Mouse (Mus musculus): ENCODE measurements around the gene Cdk19. TPM values are rescaled to one million over a fixed set of nuclear protein-coding genes. Genes with fewer than 3 reads are reported as not detected.

The Cdk19 gene
- polyA plus RNA-seq, 1 experiment from 2014 or later, result 10.3 TPM

DNA sequence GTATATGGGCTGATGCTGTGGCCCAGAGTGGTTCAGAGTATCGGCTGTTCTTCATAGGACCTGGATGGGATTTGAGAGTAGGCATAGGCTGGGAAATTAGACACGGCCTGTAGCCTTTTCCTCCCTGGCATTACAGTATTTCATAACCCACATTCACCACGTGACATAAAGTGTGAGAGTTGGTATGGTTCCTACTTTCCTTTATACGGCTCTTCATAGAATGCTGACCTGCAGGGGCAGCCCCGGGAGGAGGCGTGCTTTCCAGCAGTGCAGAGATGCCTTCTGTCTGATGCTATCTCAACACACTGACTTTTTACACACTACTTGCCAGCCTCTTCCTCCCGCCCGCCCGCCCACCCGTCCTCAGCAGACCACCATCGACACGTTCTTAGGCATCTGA lies 96.0 kb downstream of the Cdk19 start:
- Histone ChIP-seq H3K4me1 (replicated peaks) (no peaks in the 10 kb centered on the region), H3K4me3 (replicated peaks) (no peak overlapping the region), H3K9me3 (no peaks in the 10 kb centered on the region), H3K4me2 (replicated peaks) (no peak overlapping the region), H3K36me3 (peaks cover 5% of the 10 kb centered on the region; the same call in 1 of the 2 replicates), H3K27ac (no peak overlapping the region), H3K27me3 (no peaks in the 10 kb centered on the region), H3K9ac (replicated peaks) (no peak overlapping the region)
- 87% methylated on average over 12 of the region's 12 CpGs for WGBS
- ATAC-seq, result no peak

DNA sequence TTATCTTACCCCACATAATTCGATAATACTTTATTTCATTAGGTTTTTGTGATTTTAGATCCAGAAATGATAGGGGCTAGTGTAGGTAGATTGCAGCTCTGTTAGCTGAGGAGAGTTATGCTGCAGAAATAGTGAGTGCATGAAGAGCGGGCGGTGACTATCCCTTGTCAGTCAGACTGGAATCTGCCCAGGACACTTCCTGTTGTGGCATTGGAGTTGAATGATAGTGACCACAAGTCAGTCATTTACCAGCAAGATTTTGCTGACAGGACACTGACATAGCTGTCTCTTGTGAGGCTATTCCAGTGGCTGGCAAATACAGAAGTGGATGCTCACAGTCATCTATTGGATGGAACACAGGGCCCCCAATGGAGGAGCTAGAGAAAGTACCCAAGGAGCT lies 97.8 kb downstream of the Cdk19 start:
- 95% methylated on average over 3 of the region's 3 CpGs for WGBS

DNA sequence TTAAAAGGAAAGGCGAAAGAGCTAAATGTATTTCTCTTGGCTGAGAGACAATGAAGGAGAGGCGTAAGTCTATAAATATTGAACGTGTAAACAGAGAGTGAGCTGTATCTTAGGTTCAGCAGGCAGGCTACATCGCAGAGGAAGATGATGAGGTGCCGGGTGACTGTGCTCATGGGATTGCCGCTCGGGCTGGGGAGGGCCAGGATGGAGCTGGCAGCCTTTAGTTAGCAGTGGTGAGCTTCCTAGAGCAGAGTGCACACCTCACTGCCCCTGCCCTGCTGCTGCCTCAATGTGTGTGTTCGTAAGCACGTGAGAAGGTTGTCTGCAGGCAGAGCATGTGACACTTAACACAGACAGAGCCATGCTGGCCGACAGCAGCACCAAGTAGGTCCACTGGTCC lies 101.4 kb downstream of the Cdk19 start:
- Histone ChIP-seq H3K4me1 (replicated peaks) (peaks cover 21% of the 10 kb centered on the region), H3K27ac (no peak overlapping the region), H3K36me3 (peaks cover 5% of the 10 kb centered on the region; the same call in 1 of the 2 replicates), H3K4me3 (replicated peaks) (no peak overlapping the region), H3K9ac (replicated peaks) (no peak overlapping the region), H3K9me3 (no peaks in the 10 kb centered on the region), H3K27me3 (no peaks in the 10 kb centered on the region), H3K4me2 (replicated peaks) (no peak overlapping the region)
- WGBS, result 86% methylated on average over 10 of the region's 10 CpGs
- no peak for ATAC-seq

More for the DNA sequence above, 97.8 kb downstream of the Cdk19 start:
- Histone ChIP-seq H3K4me3 (replicated peaks) (no peak overlapping the region), H3K9ac (replicated peaks) (no peak overlapping the region), H3K4me2 (replicated peaks) (no peak overlapping the region), H3K9me3 (no peaks in the 10 kb centered on the region), H3K27ac (no peak overlapping the region), H3K36me3 (peaks cover 5% of the 10 kb centered on the region; the same call in 1 of the 2 replicates), H3K27me3 (no peaks in the 10 kb centered on the region), H3K4me1 (replicated peaks) (no peaks in the 10 kb centered on the region)
- no peak for ATAC-seq

DNA sequence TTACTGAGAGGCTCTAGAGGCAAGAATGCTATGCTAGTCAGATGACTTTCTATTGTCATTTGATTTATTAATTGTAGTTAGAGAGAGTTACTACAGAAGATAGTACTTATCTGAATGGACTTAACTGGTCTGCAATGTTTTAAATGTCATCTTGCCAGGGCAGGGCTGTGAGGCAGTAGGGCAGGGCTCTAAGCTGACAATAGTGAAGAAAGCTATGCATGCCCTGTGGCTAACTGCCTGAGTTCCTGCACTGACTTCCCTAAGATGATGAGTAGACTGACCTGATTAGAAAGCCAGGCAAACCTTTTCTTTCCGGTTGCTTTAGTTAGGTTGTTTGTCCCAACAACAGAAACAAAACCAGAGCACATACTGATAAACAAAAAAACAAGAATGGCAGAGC lies 102.7 kb downstream of the Cdk19 start:
- ATAC-seq, result no peak
- 67% methylated on average over 1 of the region's 1 CpGs for WGBS
- H3K4me2 ChIP-seq (replicated peaks), result no peak overlapping the region

DNA sequence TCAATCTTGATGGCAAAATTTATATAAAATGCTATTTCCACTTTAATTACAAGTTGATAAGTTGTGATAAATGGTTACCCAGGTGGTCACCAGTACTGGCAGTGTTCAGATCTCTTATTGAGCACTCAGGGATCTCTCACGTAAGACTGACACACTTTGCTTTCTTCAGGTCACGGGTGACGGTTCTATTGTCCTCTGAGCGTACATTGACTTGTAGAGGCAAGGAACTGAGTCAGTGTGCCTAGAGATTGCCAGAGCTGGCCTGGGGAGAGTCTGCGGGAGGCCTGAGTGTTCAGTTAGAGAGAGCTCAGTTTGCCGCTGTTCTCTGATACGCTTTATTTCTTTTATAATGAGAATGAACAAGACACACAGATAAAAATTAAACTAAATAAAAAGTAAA lies 104.0 kb downstream of the Cdk19 start:
- Histone ChIP-seq H3K27me3 (no peaks in the 10 kb centered on the region), H3K9me3 (no peaks in the 10 kb centered on the region), H3K27ac (peak overlapping the region; percentile 35), H3K4me1 (replicated peaks) (peaks cover 43% of the 10 kb centered on the region), H3K36me3 (peaks cover 3% of the 10 kb centered on the region; the same call in 1 of the 2 replicates), H3K4me3 (replicated peaks) (no peak overlapping the region), H3K9ac (replicated peaks) (no peak overlapping the region), H3K4me2 (replicated peaks) (peak overlapping the region; percentile 19)
- ATAC-seq, result no peak
- 11% methylated on average over 7 of the region's 7 CpGs for WGBS

More for the DNA sequence above, 102.7 kb downstream of the Cdk19 start:
- Histone ChIP-seq H3K36me3 (peaks cover 5% of the 10 kb centered on the region; the same call in 1 of the 2 replicates), H3K9ac (replicated peaks) (no peak overlapping the region), H3K27ac (no peak overlapping the region), H3K4me1 (replicated peaks) (peaks cover 32% of the 10 kb centered on the region), H3K9me3 (no peaks in the 10 kb centered on the region), H3K27me3 (no peaks in the 10 kb centered on the region), H3K4me3 (replicated peaks) (no peak overlapping the region)

DNA sequence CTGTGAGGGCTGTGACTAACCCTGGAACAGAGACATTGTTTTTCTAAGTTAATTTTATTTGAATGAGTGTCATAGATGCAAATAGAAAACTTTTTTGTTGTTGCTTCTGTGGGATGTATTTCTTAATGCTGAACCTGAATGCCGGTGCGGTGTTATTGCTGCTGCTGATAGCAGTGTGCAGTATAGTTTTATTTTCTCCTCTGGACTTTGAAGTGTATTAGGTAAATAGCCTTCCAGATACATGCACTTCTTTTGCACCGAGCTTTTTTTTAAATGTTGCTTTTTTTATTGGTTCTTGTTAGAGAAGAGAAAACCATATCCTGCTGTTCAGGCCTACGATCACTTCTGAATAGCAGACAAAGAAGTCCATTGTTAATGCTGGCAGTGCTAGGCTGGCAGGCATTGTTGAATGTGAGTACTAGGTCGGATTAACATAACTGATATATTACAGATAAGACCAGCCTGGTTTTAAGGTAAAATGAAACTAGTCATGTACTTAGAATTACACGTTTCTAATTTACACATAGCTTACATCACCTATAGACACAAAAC lies 104.5 kb downstream of the Cdk19 start:
- Histone ChIP-seq H3K9me3 (no peaks in the 10 kb centered on the region), H3K9ac (replicated peaks) (no peak overlapping the region), H3K27ac (peak overlapping the region; percentile 35; the same call in 1 of the 2 replicates), H3K36me3 (no peaks in the 10 kb centered on the region), H3K4me2 (replicated peaks) (peak overlapping the region; percentile 19), H3K27me3 (no peaks in the 10 kb centered on the region), H3K4me3 (replicated peaks) (no peak overlapping the region), H3K4me1 (replicated peaks) (peaks cover 43% of the 10 kb centered on the region)
- 17% methylated on average over 6 of the region's 6 CpGs for WGBS
- ATAC-seq, result peak; percentile 51; the same call in 1 of the 2 replicates

DNA sequence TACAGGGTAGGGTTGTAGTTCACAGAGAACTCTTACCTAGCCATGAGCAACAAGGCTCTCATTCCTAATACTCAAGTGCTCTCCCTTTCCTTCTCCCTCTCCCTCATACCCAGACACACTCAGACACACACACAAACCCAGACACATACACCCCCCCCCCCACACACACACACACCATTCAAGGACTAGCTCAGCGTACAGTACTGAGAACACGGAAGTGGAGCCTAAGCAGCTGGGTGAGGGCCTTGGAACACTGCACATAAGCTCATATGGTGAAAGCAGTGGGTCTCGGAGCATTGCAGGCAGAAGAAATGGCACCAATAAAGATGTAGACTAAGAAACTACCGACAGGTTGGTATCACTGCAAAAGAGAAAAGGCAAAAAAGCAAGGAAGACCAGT lies 105.2 kb downstream of the Cdk19 start:
- Histone ChIP-seq H3K9me3 (no peaks in the 10 kb centered on the region), H3K36me3 (no peaks in the 10 kb centered on the region), H3K27ac (no peak overlapping the region), H3K9ac (replicated peaks) (no peak overlapping the region), H3K4me2 (replicated peaks) (no peak overlapping the region), H3K4me3 (replicated peaks) (no peak overlapping the region), H3K27me3 (no peaks in the 10 kb centered on the region), H3K4me1 (replicated peaks) (peaks cover 43% of the 10 kb centered on the region)
- 0 out of 2 replicates have a peak, but pooled peaks have one; percentile 21 for ATAC-seq
- 94% methylated on average over 4 of the region's 4 CpGs for WGBS

GRCm38 (mm10) chr10:40446088-40446604 lies 106.8 kb downstream of the Cdk19 start:
- H3K27ac ChIP-seq, result 0 out of 2 replicates have a peak overlapping the region, but pooled peaks have one; percentile 2
- WGBS, result 51% methylated on average over 3 of the region's 3 CpGs
- peaks cover 43% of the 10 kb centered on the region for H3K4me1 ChIP-seq (replicated peaks)
- H3K27me3 ChIP-seq, result no peaks in the 10 kb centered on the region
- no peaks in the 10 kb centered on the region for H3K9me3 ChIP-seq
- H3K9ac ChIP-seq (replicated peaks), result no peak overlapping the region
- no peak for ATAC-seq
- H3K36me3 ChIP-seq, result no peaks in the 10 kb centered on the region
- H3K4me2 ChIP-seq (replicated peaks), result no peak overlapping the region
- H3K4me3 ChIP-seq (replicated peaks), result no peak overlapping the region

- 32% methylated on average over 3 of the region's 3 CpGs for WGBS
- Histone ChIP-seq H3K4me3 (replicated peaks) (no peak overlapping the region), H3K36me3 (no peaks in the 10 kb centered on the region), H3K4me1 (replicated peaks) (peaks cover 43% of the 10 kb centered on the region), H3K27me3 (no peaks in the 10 kb centered on the region), H3K9me3 (no peaks in the 10 kb centered on the region), H3K27ac (no peak overlapping the region), H3K9ac (replicated peaks) (no peak overlapping the region), H3K4me2 (replicated peaks) (no peak overlapping the region)
- ATAC-seq, result no peak
Observed at GRCm38 (mm10) chr10:40446630-40447029, 107.3 kb downstream of the Cdk19 start.

DNA sequence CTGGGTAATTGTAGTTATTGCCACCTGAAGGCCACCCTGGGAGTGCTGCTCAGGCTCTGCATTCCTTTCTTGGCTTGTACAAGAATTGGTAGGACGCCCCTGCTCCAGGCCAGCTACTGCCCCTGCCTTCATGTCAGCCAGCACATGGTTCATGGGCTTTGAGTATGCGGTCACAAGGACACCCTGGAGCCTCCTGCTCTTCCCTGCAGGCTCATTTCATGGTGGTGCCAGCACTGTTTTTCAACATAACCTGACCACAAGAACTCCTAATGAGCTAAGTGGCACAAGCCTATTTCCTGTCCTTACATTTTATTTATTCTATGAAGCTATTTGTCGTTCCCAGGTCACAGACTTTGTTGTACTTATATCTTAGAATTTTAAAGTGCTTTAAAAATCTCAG lies 107.9 kb downstream of the Cdk19 start:
- Histone ChIP-seq H3K9me3 (no peaks in the 10 kb centered on the region), H3K4me1 (replicated peaks) (peaks cover 43% of the 10 kb centered on the region), H3K9ac (replicated peaks) (no peak overlapping the region), H3K27me3 (no peaks in the 10 kb centered on the region), H3K4me3 (replicated peaks) (no peak overlapping the region), H3K27ac (no peak overlapping the region), H3K4me2 (replicated peaks) (no peak overlapping the region), H3K36me3 (no peaks in the 10 kb centered on the region)
- no peak for ATAC-seq
- WGBS, result 65% methylated on average over 3 of the region's 3 CpGs

- H3K4me2 ChIP-seq (replicated peaks), result no peak overlapping the region
- 48% methylated on average over 5 of the region's 5 CpGs for WGBS
- no peak overlapping the region for H3K9ac ChIP-seq (replicated peaks)
- H3K4me1 ChIP-seq (replicated peaks), result peaks cover 43% of the 10 kb centered on the region
- no peak for ATAC-seq
- H3K27ac ChIP-seq, result no peak overlapping the region
- H3K9me3 ChIP-seq, result no peaks in the 10 kb centered on the region
- H3K4me3 ChIP-seq (replicated peaks), result no peak overlapping the region
- no peaks in the 10 kb centered on the region for H3K36me3 ChIP-seq
- no peaks in the 10 kb centered on the region for H3K27me3 ChIP-seq
Observed at GRCm38 (mm10) chr10:40447921-40448320, 108.6 kb downstream of the Cdk19 start.

DNA sequence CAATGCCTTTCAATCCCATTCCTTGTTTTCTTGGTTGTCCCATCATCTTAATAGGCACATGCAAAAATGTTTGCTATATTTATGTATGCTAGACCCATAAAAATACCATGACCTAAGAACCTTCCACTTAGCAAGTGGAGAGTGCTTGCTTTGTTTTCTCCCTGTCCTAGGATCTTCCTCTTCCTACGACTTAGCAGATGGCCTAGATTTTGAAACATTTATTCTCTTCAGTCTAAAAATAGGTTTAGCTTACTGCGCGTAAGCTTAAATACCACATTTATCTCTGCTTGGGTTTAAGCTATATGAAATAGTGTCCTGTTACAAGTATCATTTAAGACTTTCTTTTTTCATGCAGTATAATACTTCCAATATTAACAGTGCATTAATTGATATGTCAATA lies 109.1 kb downstream of the Cdk19 start:
- Histone ChIP-seq H3K4me2 (replicated peaks) (no peak overlapping the region), H3K4me3 (replicated peaks) (no peak overlapping the region), H3K9me3 (no peaks in the 10 kb centered on the region), H3K27me3 (no peaks in the 10 kb centered on the region), H3K27ac (no peak overlapping the region), H3K9ac (replicated peaks) (no peak overlapping the region), H3K4me1 (replicated peaks) (peaks cover 38% of the 10 kb centered on the region), H3K36me3 (no peaks in the 10 kb centered on the region)
- 87% methylated on average over 3 of the region's 3 CpGs for WGBS
- no peak for ATAC-seq

- Histone ChIP-seq H3K4me2 (replicated peaks) (no peak overlapping the region), H3K36me3 (no peaks in the 10 kb centered on the region), H3K27ac (no peak overlapping the region), H3K27me3 (no peaks in the 10 kb centered on the region), H3K4me1 (replicated peaks) (peaks cover 27% of the 10 kb centered on the region), H3K9me3 (no peaks in the 10 kb centered on the region), H3K9ac (replicated peaks) (no peak overlapping the region), H3K4me3 (replicated peaks) (no peak overlapping the region)
- ATAC-seq, result no peak
- 94% methylated on average over 6 of the region's 6 CpGs for WGBS
Observed at GRCm38 (mm10) chr10:40449571-40449970, 110.2 kb downstream of the Cdk19 start.

All from midbrain, embryonic 13.5 days (tissue).